Mouse (Mus musculus) MEL (cell line): ENCODE results near the gene Cyp4a10. TPM values are rescaled to one million over a fixed set of nuclear protein-coding genes. Genes with fewer than 3 reads are reported as not detected.
"Not testable (repeated sequence)": the region's sequence is repeated elsewhere in the genome, so short reads cannot be mapped to it uniquely, and the experiment has no call there.

Experiments used
- DNase-seq: peaks from one replicate; pipeline ENCODE4 v3.0.0; 2011; ENCODE audit warnings: low read depth, low spot score
- H3K27ac ChIP-seq: 2 replicates; pipeline ENCODE4 v1.5.1; 2012; ENCODE audit warnings: low read depth, mild to moderate bottlenecking, control low read depth, low read length, moderate library complexity; ENCODE audit not compliant: control insufficient read depth
- H3K27me3 ChIP-seq, 2 experiments: fragments of 150-350 bp in 1 of 2; sonication (generic) in 1 of 2; 2 replicates each; pipeline ENCODE4 v1.6.1; 2012; ENCODE audit warnings: low read length in 2 of 2, mild to moderate bottlenecking in 2 of 2, improper control_type of control experiment in 1 of 2, moderate library complexity in 1 of 2; ENCODE audit not compliant: insufficient read depth in 2 of 2, control insufficient read depth in 1 of 2
- H3K36me3 ChIP-seq, 2 experiments: 2 replicates each; pipeline ENCODE4 v1.6.1; 2012 to 2014; ENCODE audit warnings: low read length in 2 of 2, improper control_type of control experiment in 1 of 2, inconsistent platforms in 1 of 2, mild to moderate bottlenecking in 1 of 2; ENCODE audit not compliant: insufficient read depth in 2 of 2, control insufficient read depth in 1 of 2
- H3K4me1 ChIP-seq, 2 experiments: fragments of 150-350 bp in 1 of 2; sonication (generic) in 1 of 2; 2 replicates each; pipeline ENCODE4 v1.6.1; 2012; ENCODE audit warnings: low read length in 2 of 2, improper control_type of control experiment in 1 of 2, mild to moderate bottlenecking in 1 of 2; ENCODE audit not compliant: insufficient read depth in 2 of 2, control insufficient read depth in 1 of 2
- H3K4me3 ChIP-seq, 2 experiments: fragments of 150-350 bp in 1 of 2; sonication (generic) in 1 of 2; 2 replicates each; pipeline ENCODE4 v1.5.1; 2012; ENCODE audit warnings: low read depth in 2 of 2, low read length in 2 of 2, mild to moderate bottlenecking in 2 of 2, moderate library complexity in 2 of 2, control low read depth in 1 of 2, improper control_type of control experiment in 1 of 2; ENCODE audit not compliant: control insufficient read depth in 1 of 2, insufficient read depth in 1 of 2
- H3K79me2 ChIP-seq: 2 replicates; pipeline ENCODE4 v1.6.1; 2012; ENCODE audit warnings: mild to moderate bottlenecking, low read length, moderate library complexity; ENCODE audit not compliant: control insufficient read depth, poor library complexity, insufficient read depth
- H3K9ac ChIP-seq: 2 replicates; pipeline ENCODE4 v1.6.1; 2012; ENCODE audit warnings: low read depth, mild to moderate bottlenecking, control low read depth, low read length, moderate library complexity; ENCODE audit not compliant: control insufficient read depth, poor library complexity, severe bottlenecking
- H3K9me3 ChIP-seq: fragments of 150-350 bp; sonication (generic); replicated peaks from 2 replicates; pipeline ENCODE4 v1.6.1; 2012; ENCODE audit warnings: mild to moderate bottlenecking, low read length, improper control_type of control experiment, moderate library complexity; ENCODE audit not compliant: insufficient read depth
- CTCF ChIP-seq, 3 experiments: IDR thresholded peaks in 2 of 3; conservative IDR thresholded peaks in 1 of 3; 2 replicates each; pipeline ENCODE4 v1.5.1; 2011 to 2012; ENCODE audit warnings: low read length in 3 of 3, low read depth in 2 of 3, mild to moderate bottlenecking in 2 of 3, improper control_type of control experiment in 1 of 3, inconsistent platforms in 1 of 3, mixed read lengths in 1 of 3, moderate library complexity in 1 of 3; ENCODE audit not compliant: control insufficient read depth in 1 of 3, insufficient read depth in 1 of 3, poor library complexity in 1 of 3, severe bottlenecking in 1 of 3
- EP300 ChIP-seq, 2 experiments: IDR thresholded peaks; 2 replicates each; pipeline ENCODE4 v1.6.1; 2011; ENCODE audit warnings: improper control_type of control experiment in 2 of 2, low read length in 2 of 2, low read depth in 1 of 2, mild to moderate bottlenecking in 1 of 2
- ETS1 ChIP-seq: IDR thresholded peaks from 2 replicates; pipeline ENCODE4 v1.6.1; 2012; ENCODE audit warnings: low read depth, mild to moderate bottlenecking, inconsistent platforms, low read length, improper control_type of control experiment, moderate library complexity
- GABPA ChIP-seq: IDR thresholded peaks from 2 replicates; pipeline ENCODE4 v1.6.1; 2012; ENCODE audit warnings: low read depth, mild to moderate bottlenecking, inconsistent platforms, low read length, improper control_type of control experiment, moderate library complexity
- GATA1 ChIP-seq: IDR thresholded peaks from 2 replicates; pipeline ENCODE4 v1.6.1; 2011; ENCODE audit warnings: low read depth, low read length, improper control_type of control experiment
- MAFK ChIP-seq: IDR thresholded peaks from 2 replicates; pipeline ENCODE4 v1.6.1; 2011; ENCODE audit warnings: low read depth, mild to moderate bottlenecking, low read length, improper control_type of control experiment, borderline replicate concordance
- MAX ChIP-seq: IDR thresholded peaks from 2 replicates; pipeline ENCODE4 v1.6.1; 2011; ENCODE audit warnings: low read length, improper control_type of control experiment
- MAZ ChIP-seq: IDR thresholded peaks from 2 replicates; pipeline ENCODE4 v1.6.1; 2012; ENCODE audit warnings: low read depth, mild to moderate bottlenecking, inconsistent platforms, low read length, improper control_type of control experiment
- MXI1 ChIP-seq: IDR thresholded peaks from 2 replicates; pipeline ENCODE4 v1.6.1; 2011; ENCODE audit warnings: mild to moderate bottlenecking, low read depth, low read length, improper control_type of control experiment
- MYB ChIP-seq: IDR thresholded peaks from 2 replicates; pipeline ENCODE4 v1.6.1; 2011; ENCODE audit warnings: mild to moderate bottlenecking, low read depth, low read length, improper control_type of control experiment
- NELFE ChIP-seq: IDR thresholded peaks from 2 replicates; pipeline ENCODE4 v1.6.1; 2011; ENCODE audit warnings: low read depth, low read length, improper control_type of control experiment
- NRF1 ChIP-seq: IDR thresholded peaks from 2 replicates; pipeline ENCODE4 v1.6.1; 2014; ENCODE audit warnings: low read depth, mild to moderate bottlenecking, inconsistent platforms, low read length, improper control_type of control experiment, moderate library complexity; ENCODE audit not compliant: poor library complexity, insufficient read depth, severe bottlenecking
- POLR2A ChIP-seq, 2 experiments: IDR thresholded peaks; 2 replicates each; pipeline ENCODE4 v1.6.1; 2011 to 2012; ENCODE audit warnings: low read length in 2 of 2, mild to moderate bottlenecking in 2 of 2, control low read depth in 1 of 2, improper control_type of control experiment in 1 of 2, low read depth in 1 of 2, moderate library complexity in 1 of 2; ENCODE audit not compliant: control insufficient read depth in 1 of 2, insufficient read depth in 1 of 2, poor library complexity in 1 of 2
- POLR2AphosphoS5 ChIP-seq: IDR thresholded peaks from 2 replicates; pipeline ENCODE4 v1.6.1; 2012; ENCODE audit warnings: low read depth, borderline replicate concordance, mild to moderate bottlenecking, inconsistent platforms, low read length, moderate library complexity, mixed read lengths
- RCOR1 ChIP-seq: IDR thresholded peaks from 2 replicates; pipeline ENCODE4 v1.6.1; 2012; ENCODE audit warnings: low read depth, mild to moderate bottlenecking, inconsistent platforms, low read length, improper control_type of control experiment
- SMC3 ChIP-seq: IDR thresholded peaks from 2 replicates; pipeline ENCODE4 v1.6.1; 2011; ENCODE audit warnings: low read depth, low read length, improper control_type of control experiment
- TAL1 ChIP-seq: IDR thresholded peaks from 2 replicates; pipeline ENCODE4 v1.6.1; 2012; ENCODE audit warnings: mild to moderate bottlenecking, inconsistent platforms, low read length, moderate library complexity, mixed read lengths
- TBP ChIP-seq: IDR thresholded peaks from 2 replicates; pipeline ENCODE4 v1.8.0; 2011; ENCODE audit warnings: low read depth, low read length, improper control_type of control experiment
- USF1 ChIP-seq: IDR thresholded peaks from 2 replicates; pipeline ENCODE4 v1.6.1; 2014; ENCODE audit warnings: low read depth, mild to moderate bottlenecking, inconsistent platforms, low read length, improper control_type of control experiment, moderate library complexity
- USF2 ChIP-seq, 2 experiments: IDR thresholded peaks; 2 replicates each; pipeline ENCODE4 v1.6.1; 2011 to 2012; ENCODE audit warnings: improper control_type of control experiment in 2 of 2, low read length in 2 of 2, borderline replicate concordance in 1 of 2, inconsistent platforms in 1 of 2, low read depth in 1 of 2, mild to moderate bottlenecking in 1 of 2; ENCODE audit not compliant: insufficient read depth in 1 of 2
- ZKSCAN1 ChIP-seq: IDR thresholded peaks from 2 replicates; pipeline ENCODE4 v1.6.1; 2012; ENCODE audit warnings: low read depth, mild to moderate bottlenecking, inconsistent platforms, low read length, improper control_type of control experiment, moderate library complexity
- ZNF384 ChIP-seq: IDR thresholded peaks from 2 replicates; pipeline ENCODE4 v1.6.1; 2012; ENCODE audit warnings: low read depth, mild to moderate bottlenecking, inconsistent platforms, low read length, improper control_type of control experiment
- polyA plus RNA-seq, 2 experiments: library from polyadenylated mRNA; stranded (reverse) in 1 of 2; unstranded in 1 of 2; fragments of >175 nt in 1 of 2; fragments of >200 nt in 1 of 2; gene quantifications; 2 replicates each; pipeline versions ENCODE4 v1.2.1 to v1.2.4; 2012; ENCODE audit warnings: low replicate concordance in 2 of 2, low read depth in 1 of 2; ENCODE audit not compliant: insufficient read length in 2 of 2, insufficient read depth in 1 of 2, missing spikeins in 1 of 2
- total RNA-seq: library from RNA; depleted of rRNA; stranded (reverse); fragments of 300-350 nt; gene quantifications from 2 replicates; pipeline ENCODE4 v1.2.3, GENCODE M21; 2012

Cyp4a10 gene
- total and polyA plus RNA-seq, 3 experiments: not detected

DNA sequence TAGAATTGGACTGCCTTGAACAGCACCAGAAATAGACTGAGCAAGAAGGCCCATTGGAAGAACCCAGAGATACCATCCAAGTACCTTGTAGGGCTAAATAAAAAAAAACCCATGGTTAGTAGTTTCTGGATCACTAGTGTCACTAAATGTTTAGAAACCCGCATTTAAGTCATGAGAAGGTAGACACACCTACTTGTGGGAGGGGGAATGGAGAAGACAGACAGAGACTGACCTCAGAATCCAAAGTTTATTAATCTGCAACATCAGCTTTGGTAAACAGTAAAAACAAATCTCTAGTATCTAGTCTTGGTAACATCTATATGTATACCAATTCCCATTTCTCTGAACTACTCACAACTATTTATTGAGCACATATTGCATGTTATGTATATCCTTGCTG, 22.1 kb upstream of the Cyp4a10 start, which contains the start of gene Cyp4a14:
Gene Cyp4a14, minus strand, starts transcription at position 142 of the 400 bp plus-strand sequence.
- Histone ChIP-seq H3K4me3 (no peak within 1 kb of the TSS), H3K9ac (no peak within 1 kb of the TSS), H3K79me2 (no peaks in the 10 kb centered on the region), H3K4me1 (no peaks in the 10 kb centered on the region), H3K36me3 (no peaks in the 10 kb centered on the region)
- DNase-seq: no peak
- TF ChIP-seq USF2 (IDR thresholded peaks at IDR 0.05; ENCODE audit: borderline replicate concordance in 1 of 2, insufficient read depth in 1 of 2, low read depth in 1 of 2, low read length in 2 of 2): no peak
- no peak for TF ChIP-seq ZNF384
- TF ChIP-seq NELFE: no peak
- no peak for TF ChIP-seq RCOR1
- TF ChIP-seq MAX: no peak
- TF ChIP-seq POLR2A (IDR thresholded peaks at IDR 0.05; ENCODE audit: control insufficient read depth in 1 of 2, insufficient read depth in 1 of 2, low read depth in 1 of 2, low read length in 2 of 2, poor library complexity in 1 of 2): no peak
- no peak for TF ChIP-seq USF1
- TF ChIP-seq MAZ: no peak
- no peak for TF ChIP-seq MAFK
- TF ChIP-seq GABPA: no peak
- TF ChIP-seq, all 39 proteins: peak for 0
- H3K27ac ChIP-seq: no peak within 1 kb of the TSS
- H3K9me3 ChIP-seq: no peaks in the 10 kb centered on the region
- H3K27me3 ChIP-seq: peaks cover 0 to 3% of the 10 kb centered on the region in 2 experiments; a peak in 2 of 4 replicates

GRCm38 (mm10) chr4:115497466-115497865, 20.6 kb upstream of the Cyp4a10 start:
- H3K9ac ChIP-seq: no peak overlapping the region
- H3K79me2 ChIP-seq: no peaks in the 10 kb centered on the region
- no peaks in the 10 kb centered on the region for H3K9me3 ChIP-seq
- H3K27ac ChIP-seq: no peak overlapping the region
- peaks cover 0 to 3% of the 10 kb centered on the region in 2 experiments; a peak in 2 of 4 replicates for H3K27me3 ChIP-seq
- DNase-seq: no peak
- H3K4me1 ChIP-seq: no peaks in the 10 kb centered on the region
- no peak overlapping the region for H3K4me3 ChIP-seq
- TF ChIP-seq EP300 (IDR thresholded peaks at IDR 0.05; ENCODE audit: low read depth in 1 of 2, low read length in 2 of 2): no peak
- no peak for TF ChIP-seq MXI1
- no peak for TF ChIP-seq POLR2AphosphoS5
- no peak for TF ChIP-seq CTCF (IDR thresholded peaks at IDR 0.05 in 2 of 3, conservative IDR thresholded peaks at IDR 0.05 in 1 of 3; ENCODE audit: control insufficient read depth in 1 of 3, insufficient read depth in 1 of 3, low read depth in 2 of 3, low read length in 3 of 3, poor library complexity in 1 of 3, severe bottlenecking in 1 of 3)
- TF ChIP-seq MAX: no peak
- TF ChIP-seq USF1: no peak
- TF ChIP-seq MAFK: no peak
- no peak for TF ChIP-seq GABPA
- TF ChIP-seq TBP: no peak
- no peak for TF ChIP-seq ZKSCAN1
- TF ChIP-seq MYB: no peak
- TF ChIP-seq MAZ: no peak
- no peak for TF ChIP-seq TAL1
- TF ChIP-seq SMC3: no peak
- no peak for TF ChIP-seq NRF1
- TF ChIP-seq USF2 (IDR thresholded peaks at IDR 0.05; ENCODE audit: borderline replicate concordance in 1 of 2, insufficient read depth in 1 of 2, low read depth in 1 of 2, low read length in 2 of 2): no peak
- TF ChIP-seq ETS1: no peak
- no peak for TF ChIP-seq GATA1
- TF ChIP-seq, all 39 proteins: peak for 0
- no peaks in the 10 kb centered on the region for H3K36me3 ChIP-seq

DNA sequence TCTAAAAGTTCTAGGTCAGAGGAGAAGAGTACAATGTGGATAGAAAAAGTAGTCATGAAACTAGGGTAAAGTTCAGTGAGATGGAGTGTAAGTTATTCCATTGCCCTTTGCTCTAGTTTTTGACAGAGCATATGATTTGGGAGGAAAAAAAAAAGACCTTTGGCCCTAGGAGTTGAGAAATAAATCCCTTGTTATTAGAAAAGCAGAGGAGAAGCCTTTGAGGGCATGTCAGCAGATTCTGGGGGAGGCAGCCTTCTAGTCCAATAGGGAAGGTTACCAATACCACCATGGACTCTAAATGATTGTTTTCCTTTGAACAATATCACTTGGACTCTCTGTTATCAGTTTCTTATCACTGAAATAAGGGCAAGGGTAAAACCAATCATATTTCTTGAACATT, 4.1 kb upstream of the Cyp4a10 start:
- not testable (repeated sequence) for H3K36me3 ChIP-seq, H3K27ac ChIP-seq, H3K27me3 ChIP-seq, H3K9me3 ChIP-seq, DNase-seq, H3K4me1 ChIP-seq, H3K9ac ChIP-seq, H3K4me3 ChIP-seq, H3K79me2 ChIP-seq
